In genomic region chr9:41532290-41532689, GRCm38 (mm10) we compare ENCODE assay signal across 15 mouse cellular contexts.
DNase-seq lines count a peak whose midpoint lies in the region; ATAC-seq and TF ChIP-seq lines count a peak whose summit lies in the region.
"Had no signal": no experiment of that assay in that cellular context is flagged by ENCODE, and none has a peak within 500 bp of the region (broad histone marks: within the 10 kb centered on the region; RNA-seq: fewer than 3 reads in every experiment).

No protein-coding gene starts in this region.

- no peaks in the 10 kb centered on the region for H3K27me3 ChIP-seq in heart, embryonic 10.5 days (ENCODE audit: insufficient read depth, poor library complexity, severe bottlenecking)
- no peaks in the 10 kb centered on the region for H3K27me3 ChIP-seq in liver, embryonic 14.5 days (ENCODE audit: control insufficient read depth, insufficient read depth, low read length)
- no peaks in the 10 kb centered on the region for H3K27me3 ChIP-seq in heart, embryonic 11.5 days (ENCODE audit: control insufficient read depth, insufficient read depth, low read length)
- H3K27me3 ChIP-seq in limb, embryonic 14.5 days (ENCODE audit: control insufficient read depth, insufficient read depth, low read length) = no peaks in the 10 kb centered on the region
- H3K27me3 ChIP-seq: hindbrain, embryonic 13.5 days; midbrain, embryonic 15.5 days; neural tube, embryonic 12.5 days had no signal

- no peak for TF ChIP-seq CTCF in liver, embryonic 14.5 days (IDR thresholded peaks at IDR 0.05; ENCODE audit: low read depth)

- 0 out of 2 replicates have a peak overlapping the region, but pooled peaks have one; percentile 31 for H3K27ac ChIP-seq in heart, embryonic 10.5 days
- no peak overlapping the region for H3K27ac ChIP-seq in liver, embryonic 14.5 days
- 0 out of 2 replicates have a peak overlapping the region, but pooled peaks have one; percentile 29 for H3K27ac ChIP-seq in heart, embryonic 11.5 days (ENCODE audit: low read depth, low read length)
- H3K27ac ChIP-seq in limb, embryonic 14.5 days (replicated peaks; ENCODE audit: low read depth, low read length) = peak overlapping the region; percentile 49; the same call in 1 of the 2 replicates
- H3K27ac ChIP-seq: embryonic facial prominence, embryonic 10.5 days; midbrain, embryonic 15.5 days; neural tube, embryonic 12.5 days had no signal

- 59% methylated on average over 7 of the region's 7 CpGs for WGBS in heart, embryonic 10.5 days
- 58% methylated on average over 7 of the region's 7 CpGs for WGBS in liver, embryonic 14.5 days (ENCODE audit: insufficient replicate concordance)
- WGBS in heart, embryonic 11.5 days (ENCODE audit: insufficient replicate concordance) = 50% methylated on average over 7 of the region's 7 CpGs
- 65% methylated on average over 7 of the region's 7 CpGs for WGBS in limb, embryonic 14.5 days

- no peak overlapping the region for H3K9ac ChIP-seq in liver, embryonic 14.5 days (replicated peaks)
- no peak overlapping the region for H3K9ac ChIP-seq in heart, embryonic 11.5 days (ENCODE audit: low read depth, low read length)
- H3K9ac ChIP-seq in limb, embryonic 14.5 days (ENCODE audit: low read depth, low read length, severe bottlenecking) = no peak overlapping the region
- H3K9ac ChIP-seq: hindbrain, embryonic 13.5 days; midbrain, embryonic 15.5 days; neural tube, embryonic 12.5 days had no signal

- no peaks in the 10 kb centered on the region for H3K9me3 ChIP-seq in heart, embryonic 10.5 days
- no peaks in the 10 kb centered on the region for H3K9me3 ChIP-seq in liver, embryonic 14.5 days (ENCODE audit: control insufficient read depth, low read length)
- H3K9me3 ChIP-seq in heart, embryonic 11.5 days (replicated peaks; ENCODE audit: control insufficient read depth, low read length) = no peaks in the 10 kb centered on the region
- no peaks in the 10 kb centered on the region for H3K9me3 ChIP-seq in limb, embryonic 14.5 days (ENCODE audit: control insufficient read depth, low read length)
- H3K9me3 ChIP-seq: embryonic facial prominence, embryonic 10.5 days; hindbrain, embryonic 13.5 days; midbrain, embryonic 15.5 days; neural tube, embryonic 12.5 days had no signal

- intact Hi-C loops in left cerebral cortex, postnatal 36 days (cut with DNase I) = no loop called here

- H3K36me3 ChIP-seq in heart, embryonic 10.5 days = no peaks in the 10 kb centered on the region
- H3K36me3 ChIP-seq in liver, embryonic 14.5 days (replicated peaks; ENCODE audit: control insufficient read depth, insufficient read depth, low read depth) = no peaks in the 10 kb centered on the region
- H3K36me3 ChIP-seq in heart, embryonic 11.5 days (ENCODE audit: control insufficient read depth, insufficient read depth, low read length) = no peaks in the 10 kb centered on the region
- 0 out of 2 replicates have a peak, but pooled peaks cover 7% of the 10 kb centered on the region for H3K36me3 ChIP-seq in limb, embryonic 14.5 days (ENCODE audit: control insufficient read depth, insufficient read depth, low read length)
- H3K36me3 ChIP-seq: midbrain, embryonic 15.5 days had no signal

- H3K4me3 ChIP-seq in heart, embryonic 10.5 days = no peak overlapping the region
- H3K4me3 ChIP-seq in liver, embryonic 14.5 days (ENCODE audit: insufficient read depth in 1 of 2, low read depth in 2 of 2, low read length in 2 of 2) = no peak overlapping the region
- no peak overlapping the region for H3K4me3 ChIP-seq in heart, embryonic 11.5 days (ENCODE audit: low read depth, low read length)
- no peak overlapping the region for H3K4me3 ChIP-seq in limb, embryonic 14.5 days (replicated peaks; ENCODE audit: low read length)
- H3K4me3 ChIP-seq: embryonic facial prominence, embryonic 10.5 days; hindbrain, embryonic 13.5 days; midbrain, embryonic 15.5 days; neural tube, embryonic 12.5 days had no signal

- TF ChIP-seq POLR2A in limb, embryonic 14.5 days (IDR thresholded peaks at IDR 0.05; ENCODE audit: borderline replicate concordance, extremely low read depth, insufficient read depth, insufficient read length) = no peak

- peak overlapping the region; percentile 11; the same call in 1 of the 2 replicates for H3K4me2 ChIP-seq in liver, embryonic 14.5 days (ENCODE audit: low read depth)
- peak overlapping the region; percentile 32 for H3K4me2 ChIP-seq in heart, embryonic 11.5 days
- H3K4me2 ChIP-seq in limb, embryonic 14.5 days (replicated peaks; ENCODE audit: low read depth, low read length, severe bottlenecking) = no peak overlapping the region
- H3K4me2 ChIP-seq: hindbrain, embryonic 13.5 days; midbrain, embryonic 15.5 days; neural tube, embryonic 12.5 days had no signal

- no peak for DNase-seq in heart, embryonic 10.5 days (ENCODE audit: low spot score)
- DNase-seq in heart, adult 8-10 months (ENCODE audit: low spot score) = no peak
- DNase-seq in liver, embryonic 14.5 days (ENCODE audit: low read depth in 3 of 3, low spot score in 3 of 3) = no peak
- no peak for DNase-seq in liver
- DNase-seq in limb, embryonic 14.5 days (ENCODE audit: low spot score) = no peak
- no peak for DNase-seq in adrenal gland, postnatal 25 days
- DNase-seq in left cerebral cortex, postnatal 36 days (ENCODE audit: low spot score in 2 of 2) = no peak
- DNase-seq: adrenal gland, postnatal 14 days; cerebellum, postnatal 14 days; layer of hippocampus, postnatal 36 days had no signal

- no peak for ATAC-seq in liver, embryonic 14.5 days (ENCODE audit: insufficient read depth)
- ATAC-seq in heart, embryonic 11.5 days (replicated peaks; ENCODE audit: insufficient number of reproducible peaks, low FRiP score, low TSS enrichment) = no peak
- no peak for ATAC-seq in limb, embryonic 14.5 days (ENCODE audit: low FRiP score, low read depth)
- ATAC-seq: midbrain, embryonic 15.5 days had no signal

- H3K4me1 ChIP-seq in heart, embryonic 10.5 days = peaks cover 15% of the 10 kb centered on the region
- H3K4me1 ChIP-seq in liver, embryonic 14.5 days (replicated peaks; ENCODE audit: control insufficient read depth in 2 of 2, insufficient read depth in 2 of 2, low read length in 1 of 2) = 0 out of 4 replicates have a peak, but pooled peaks cover 0 to 2% of the 10 kb centered on the region in 2 experiments
- peaks cover 14% of the 10 kb centered on the region for H3K4me1 ChIP-seq in heart, embryonic 11.5 days (ENCODE audit: control insufficient read depth, insufficient read depth, low read length)
- H3K4me1 ChIP-seq in limb, embryonic 14.5 days (ENCODE audit: control insufficient read depth, insufficient read depth, low read length) = peaks cover 21% of the 10 kb centered on the region

- TF ChIP-seq EP300 in liver, embryonic 14.5 days (IDR thresholded peaks at IDR 0.05; ENCODE audit: low read depth) = no peak
